Mouse (Mus musculus): ENCODE data around the gene Fes. TPM values are rescaled to one million over a fixed set of nuclear protein-coding genes. Genes with fewer than 3 reads are reported as not detected.

Gene Fes
- polyA plus RNA-seq (2021; fragmentation: Nextera tagmentation), result 1.0 TPM in 2 replicates
- long read RNA-seq, experiment 1, result 0 reads
- long read RNA-seq, experiment 2, partial matches to known transcripts, result 0 of 6 reads
- long read RNA-seq, experiment 2, other reads (novel, unspliced or antisense), result 4 of 6 reads

DNA sequence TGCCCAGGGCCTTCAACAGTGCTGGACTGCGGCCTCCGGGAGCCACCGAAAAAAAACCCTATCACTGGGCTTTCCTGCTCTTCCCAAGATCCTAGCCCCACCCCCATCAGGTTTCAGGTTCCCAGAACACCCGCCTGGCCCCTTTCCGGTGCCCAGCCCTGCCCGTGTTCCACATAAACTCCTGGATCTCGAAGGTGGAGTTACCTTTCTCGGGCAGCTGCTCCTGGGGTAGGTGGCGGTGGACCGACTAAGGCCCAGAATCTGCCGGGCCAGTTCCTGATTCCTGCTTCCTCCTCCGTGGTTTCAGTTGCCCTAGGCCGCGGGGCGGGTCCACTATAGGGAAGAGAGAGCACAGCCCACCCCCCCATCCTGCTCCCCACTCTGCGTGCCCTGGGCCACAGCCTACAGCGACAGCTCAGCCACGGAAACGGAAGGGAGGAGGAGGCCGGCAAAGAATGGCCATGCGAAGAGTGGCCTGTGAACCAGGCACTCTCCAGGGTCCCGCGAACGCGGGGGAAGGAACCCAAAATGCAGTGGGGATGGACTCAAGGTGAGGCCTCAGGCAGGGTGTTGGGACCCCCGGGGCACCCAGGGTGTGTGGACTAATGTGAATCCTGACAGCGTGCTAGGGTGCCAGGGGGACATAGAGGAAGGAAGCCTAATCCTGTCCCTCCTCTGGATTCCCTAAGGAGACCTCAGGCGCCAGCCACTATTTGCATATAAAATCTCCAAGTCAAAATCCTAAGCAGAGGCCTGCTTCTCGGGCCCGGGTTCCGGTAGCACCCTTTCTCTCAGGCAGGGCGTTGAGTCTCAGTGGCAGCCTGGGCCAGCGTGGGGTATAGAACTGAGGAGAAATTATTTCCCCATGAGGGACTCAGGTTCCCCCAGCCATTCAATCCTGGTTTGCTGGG is at the start of gene Fes:
Gene Fes (minus strand): TSS at position 314 of the 911 bp plus-strand sequence.

GRCm38 (mm10) chr7:80405188-80405695 is 17.5 kb upstream of the Fes start, which contains the start of gene Furin:
TSS of gene Furin (minus strand) at chr7:80405436.

GRCm38 (mm10) chr7:80371041-80371751 is 16.6 kb downstream of the Fes start, which contains the start of gene Man2a2:
TSS of gene Man2a2 (minus strand) at chr7:80371375.

DNA sequence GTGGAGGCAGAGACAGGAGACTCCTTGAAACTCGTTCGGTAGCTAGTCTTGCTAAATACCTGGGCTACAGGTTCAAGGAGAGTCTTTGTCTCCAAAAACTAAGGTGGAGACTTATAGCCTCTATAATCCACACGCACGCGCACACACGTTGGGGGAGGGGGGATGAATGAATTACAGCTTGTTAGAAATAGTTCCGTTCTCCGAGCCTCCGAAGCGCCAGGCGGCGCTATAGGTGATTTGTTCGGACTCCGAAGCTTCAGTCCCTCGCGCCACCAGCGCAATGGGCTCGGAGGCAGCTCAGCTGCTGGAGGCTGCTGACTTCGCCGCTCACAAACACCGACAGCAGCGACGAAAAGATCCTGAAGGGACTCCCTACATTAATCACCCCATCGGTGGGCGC is 44.9 kb downstream of the Fes start, which contains the start of gene Hddc3:
Gene Hddc3 (plus strand): TSS at position 247 of the 400 bp plus-strand sequence.

DNA sequence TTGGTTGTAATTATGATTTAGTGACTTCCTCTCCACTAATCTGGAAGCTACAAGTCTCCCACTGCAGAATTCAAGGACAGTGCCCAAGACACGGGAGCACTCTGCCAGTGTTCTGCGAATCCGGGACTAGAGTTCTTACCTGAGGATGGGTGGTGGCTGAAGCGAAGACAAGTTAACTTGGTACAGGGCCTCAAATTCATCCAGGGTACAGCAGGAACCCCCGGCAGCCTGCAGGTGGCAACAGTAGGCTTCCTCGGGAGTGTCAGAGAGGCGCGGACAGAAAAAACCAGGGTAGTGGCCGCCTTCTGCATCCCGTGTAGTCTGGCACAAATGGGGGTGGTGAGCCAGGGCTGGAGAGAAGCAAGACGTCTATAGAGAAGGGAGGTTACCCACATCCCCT is 47.0 kb downstream of the Fes start, which contains the start of gene Unc45a:
Gene Unc45a (minus strand): TSS at position 213 of the 400 bp plus-strand sequence.

Other genes starting within 250 kb of the Fes start
- 15.3 and 15.8 TPM in 2 replicates for gene Sema4b, start 201.1 kb downstream of the Fes start, polyA plus RNA-seq (2021; fragmentation: Nextera tagmentation)
- 65.6 and 83.1 TPM in 2 replicates for gene Cib1, start 155.1 kb downstream of the Fes start, polyA plus RNA-seq (2021; fragmentation: Nextera tagmentation)
- gene Gdpgp1, start 155.1 kb downstream of the Fes start, polyA plus RNA-seq (2021; fragmentation: Nextera tagmentation), result 6.2 and 6.3 TPM in 2 replicates
- 0.65 and 1.4 TPM in 2 replicates for gene Ttll13, start 141.6 kb downstream of the Fes start, polyA plus RNA-seq (2021; fragmentation: Nextera tagmentation)
- gene Ngrn, start 126.7 kb downstream of the Fes start, polyA plus RNA-seq (2021; fragmentation: Nextera tagmentation), result 53.3 and 55.0 TPM in 2 replicates
- 12.5 and 12.7 TPM in 2 replicates for gene Vps33b, start 118.3 kb downstream of the Fes start, polyA plus RNA-seq (2021; fragmentation: Nextera tagmentation)
- gene Prc1, start 93.5 kb downstream of the Fes start, polyA plus RNA-seq (2021; fragmentation: Nextera tagmentation), result 1.8 and 2.6 TPM in 2 replicates
- 0.55 and 1.1 TPM in 2 replicates for gene Rccd1, start 63.5 kb downstream of the Fes start, polyA plus RNA-seq (2021; fragmentation: Nextera tagmentation)
- gene Unc45a, start 46.9 kb downstream of the Fes start, polyA plus RNA-seq (2021; fragmentation: Nextera tagmentation), result 14.6 and 16.2 TPM in 2 replicates
- 21.8 and 32.7 TPM in 2 replicates for gene Hddc3, start 44.8 kb downstream of the Fes start, polyA plus RNA-seq (2021; fragmentation: Nextera tagmentation)
- 11.2 and 12.0 TPM in 2 replicates for gene Man2a2, start 16.6 kb downstream of the Fes start, polyA plus RNA-seq (2021; fragmentation: Nextera tagmentation)
- 2.6 and 2.7 TPM in 2 replicates for gene Furin, start 17.5 kb upstream of the Fes start, polyA plus RNA-seq (2021; fragmentation: Nextera tagmentation)
- gene Blm, start 147.2 kb upstream of the Fes start, polyA plus RNA-seq (2021; fragmentation: Nextera tagmentation), result 0.58 and 0.95 TPM in 2 replicates